9 mouse cellular contexts compared by ENCODE assay signal in genomic region chr15:25445361-25446154, GRCm38 (mm10). TPM values are rescaled to one million over a fixed set of nuclear protein-coding genes. Genes with fewer than 3 reads are reported as not detected.
DNase-seq lines count a peak whose midpoint lies in the region; ATAC-seq and TF ChIP-seq lines count a peak whose summit lies in the region.
"Had no signal": no experiment of that assay in that cellular context is flagged by ENCODE, and none has a peak within 500 bp of the region (broad histone marks: within the 10 kb centered on the region; RNA-seq: fewer than 3 reads in every experiment).

No protein-coding gene starts in this region.

- no peaks in the 10 kb centered on the region for H3K36me3 ChIP-seq in heart, embryonic 14.5 days (ENCODE audit: control insufficient read depth, insufficient read depth, low read length)
- H3K36me3 ChIP-seq in heart, adult 2 months (ENCODE audit: control insufficient read depth, insufficient read depth, low read length): no peaks in the 10 kb centered on the region
- no peaks in the 10 kb centered on the region for H3K36me3 ChIP-seq in forebrain, embryonic 13.5 days (ENCODE audit: poor library complexity, severe bottlenecking)
- H3K36me3 ChIP-seq in kidney, postnatal 0 days (ENCODE audit: insufficient read depth, low read length): no peaks in the 10 kb centered on the region
- H3K36me3 ChIP-seq in neural tube, embryonic 11.5 days (ENCODE audit: control insufficient read depth, insufficient read depth, low read length): no peaks in the 10 kb centered on the region

- 0 out of 2 replicates have a peak, but pooled peaks cover 10% of the 10 kb centered on the region for H3K27me3 ChIP-seq in heart, embryonic 14.5 days (ENCODE audit: control insufficient read depth, insufficient read depth, low read length)
- H3K27me3 ChIP-seq in heart, adult 2 months (ENCODE audit: control insufficient read depth, insufficient read depth, low read length): no peaks in the 10 kb centered on the region
- peaks cover 44% of the 10 kb centered on the region for H3K27me3 ChIP-seq in forebrain, embryonic 13.5 days
- H3K27me3 ChIP-seq in kidney, postnatal 0 days (ENCODE audit: insufficient read depth, low read length): no peaks in the 10 kb centered on the region
- H3K27me3 ChIP-seq in neural tube, embryonic 11.5 days (ENCODE audit: control insufficient read depth, insufficient read depth, low read length): no peaks in the 10 kb centered on the region
- H3K27me3 ChIP-seq: CH12.LX had no signal

- TF ChIP-seq EP300 in heart, adult 2 months (IDR thresholded peaks at IDR 0.05; ENCODE audit: insufficient read depth, low read depth, low read length): no peak

- H3K9ac ChIP-seq in heart, embryonic 14.5 days (ENCODE audit: low read length): no peak overlapping the region
- H3K9ac ChIP-seq in heart, adult 2 months (ENCODE audit: low read depth, low read length): no peak overlapping the region
- H3K9ac ChIP-seq in forebrain, embryonic 13.5 days: no peak overlapping the region
- peak overlapping the region; percentile 5; the same call in 1 of the 2 replicates for H3K9ac ChIP-seq in kidney, postnatal 0 days (ENCODE audit: low read depth, low read length)
- no peak overlapping the region for H3K9ac ChIP-seq in neural tube, embryonic 11.5 days (ENCODE audit: low read length)

- H3K27ac ChIP-seq in heart, embryonic 14.5 days (replicated peaks in 1 of 2; ENCODE audit: control insufficient read depth in 1 of 2, insufficient read depth in 1 of 2, low read depth in 2 of 2, low read length in 2 of 2): no peak overlapping the region
- H3K27ac ChIP-seq in heart, adult 2 months: no peak overlapping the region
- no peak overlapping the region for H3K27ac ChIP-seq in forebrain, embryonic 13.5 days
- H3K27ac ChIP-seq in kidney, postnatal 0 days: no peak overlapping the region; the same call in 1 of the 2 replicates
- H3K27ac ChIP-seq in neural tube, embryonic 11.5 days (ENCODE audit: low read depth, low read length): no peak overlapping the region

- DNase-seq in heart, adult 2 months: no peak
- peak; percentile 72 for DNase-seq in kidney, postnatal 0 days (ENCODE audit: low spot score)
- peak; percentile 37 for DNase-seq in neural tube, embryonic 11.5 days (ENCODE audit: low spot score)
- DNase-seq in layer of hippocampus, postnatal 14 days (ENCODE audit: low spot score in 2 of 2): no peak
- no peak for DNase-seq in layer of hippocampus, adult 8-10 months (ENCODE audit: low spot score in 2 of 2)
- no peak for DNase-seq in gastrocnemius, postnatal 36 days

- H3K79me2 ChIP-seq in heart, adult 2 months (replicated peaks; ENCODE audit: control insufficient read depth, insufficient read depth, low read length): no peaks in the 10 kb centered on the region

- peak overlapping the region; percentile 60 for H3K4me2 ChIP-seq in heart, embryonic 14.5 days (ENCODE audit: low read length)
- peak overlapping the region; percentile 44 for H3K4me2 ChIP-seq in forebrain, embryonic 13.5 days
- peak overlapping the region; percentile 48 for H3K4me2 ChIP-seq in kidney, postnatal 0 days (ENCODE audit: low read length)
- peak overlapping the region; percentile 2 for H3K4me2 ChIP-seq in neural tube, embryonic 11.5 days (ENCODE audit: low read depth)

- peak overlapping the region in 1 of 2 experiments; percentile 18; a peak in 2 of 4 replicates for H3K4me3 ChIP-seq in heart, embryonic 14.5 days (ENCODE audit: control insufficient read depth in 1 of 2, insufficient read depth in 1 of 2, low read depth in 1 of 2, low read length in 2 of 2)
- no peak overlapping the region for H3K4me3 ChIP-seq in heart, adult 2 months
- no peak overlapping the region for H3K4me3 ChIP-seq in forebrain, embryonic 13.5 days
- no peak overlapping the region for H3K4me3 ChIP-seq in kidney, postnatal 0 days (replicated peaks; ENCODE audit: low read depth, low read length)
- no peak overlapping the region for H3K4me3 ChIP-seq in neural tube, embryonic 11.5 days (ENCODE audit: low read depth, low read length)

- H3K9me3 ChIP-seq in heart, embryonic 14.5 days (ENCODE audit: control insufficient read depth, low read length): no peaks in the 10 kb centered on the region
- no peaks in the 10 kb centered on the region for H3K9me3 ChIP-seq in forebrain, embryonic 13.5 days (replicated peaks)
- no peaks in the 10 kb centered on the region for H3K9me3 ChIP-seq in kidney, postnatal 0 days (replicated peaks; ENCODE audit: low read length)
- no peaks in the 10 kb centered on the region for H3K9me3 ChIP-seq in neural tube, embryonic 11.5 days (ENCODE audit: control insufficient read depth, low read length)

- intact Hi-C loops in heart, adult 2 months (cut with DNase I): no loop called here
- intact Hi-C loops in gastrocnemius, postnatal 36 days (cut with DNase I): no loop called here

- H3K4me1 ChIP-seq in heart, embryonic 14.5 days (ENCODE audit: control insufficient read depth in 2 of 2, insufficient read depth in 2 of 2, low read length in 2 of 2): peaks cover 3 to 5% of the 10 kb centered on the region in 2 experiments; a peak in 2 of 4 replicates
- H3K4me1 ChIP-seq in heart, adult 2 months (ENCODE audit: control insufficient read depth, insufficient read depth, low read length): peaks cover 2% of the 10 kb centered on the region
- peaks cover 7% of the 10 kb centered on the region; the same call in 1 of the 2 replicates for H3K4me1 ChIP-seq in forebrain, embryonic 13.5 days
- peaks cover 16% of the 10 kb centered on the region for H3K4me1 ChIP-seq in kidney, postnatal 0 days (replicated peaks; ENCODE audit: insufficient read depth, low read length)
- H3K4me1 ChIP-seq in neural tube, embryonic 11.5 days (ENCODE audit: control insufficient read depth, insufficient read depth, low read length): no peaks in the 10 kb centered on the region

- TF ChIP-seq CTCF in heart, adult 2 months (IDR thresholded peaks at IDR 0.05): no peak
- TF ChIP-seq CTCF in kidney, postnatal 0 days (IDR thresholded peaks at IDR 0.05; ENCODE audit: low read depth): no peak

- WGBS in heart, embryonic 14.5 days: 7% methylated on average over 17 of the region's 17 CpGs
- 25% methylated on average over 17 of the region's 17 CpGs for WGBS in heart, adult 2 months
- 7% methylated on average over 17 of the region's 17 CpGs for WGBS in forebrain, embryonic 13.5 days
- WGBS in kidney, postnatal 0 days: 12% methylated on average over 16 of the region's 17 CpGs
- WGBS in neural tube, embryonic 11.5 days: 13% methylated on average over 17 of the region's 17 CpGs

- TF ChIP-seq POLR2A in heart, adult 2 months (IDR thresholded peaks at IDR 0.05; ENCODE audit: insufficient read depth, low read depth, low read length): no peak

- ATAC-seq in heart, embryonic 14.5 days (ENCODE audit: insufficient number of reproducible peaks, insufficient read depth, low FRiP score, low read depth): no peak
- ATAC-seq in forebrain, embryonic 13.5 days: no peak; the same call in 1 of the 2 replicates
- peak; percentile 51; the same call in 1 of the 2 replicates for ATAC-seq in kidney, postnatal 0 days (replicated peaks; ENCODE audit: low FRiP score, low read depth)
- ATAC-seq in neural tube, embryonic 11.5 days (ENCODE audit: insufficient read depth, low FRiP score, low TSS enrichment): no peak

RNA-seq across cellular contexts. Expression of gene Basp1, which starts 32.0 kb away (rescaled TPM):
- polyA plus RNA-seq in heart, embryonic 14.5 days (2014; fragmentation: Nextera tagmentation; extraction: Ambion mirVana): 6.5 and 9.4 TPM in 2 replicates
- 1 to 10 TPM; 1.9 to 2.4 TPM for total RNA-seq in heart, adult 2 months (2021)
- 1.5 and 1.8 TPM in 2 replicates for polyA plus RNA-seq in heart, adult 2 months (2012; rRNA removed)
- polyA plus RNA-seq in forebrain, embryonic 13.5 days (2015; fragmentation: Nextera tagmentation; extraction: Ambion mirVana): 154 and 164 TPM in 2 replicates
- 24.6 and 31.7 TPM in 2 replicates for polyA plus RNA-seq in kidney, postnatal 0 days (2015; fragmentation: Nextera tagmentation; extraction: Ambion mirVana)
- polyA plus RNA-seq in neural tube, embryonic 11.5 days (2014; fragmentation: Nextera tagmentation; extraction: Ambion mirVana): 201 and 207 TPM in 2 replicates
- 1,000 to 10,000 TPM in 1 of 2 experiments, 100 to 1,000 TPM in 1; 941 to 1,006 TPM for total RNA-seq in layer of hippocampus, postnatal 14 days (2021)
- total RNA-seq in layer of hippocampus, adult 8-10 months (2022): 100 to 1,000 TPM; 476 to 520 (median 494) TPM
- 1 to 10 TPM; 2.2 to 2.3 TPM for total RNA-seq in gastrocnemius, postnatal 36 days (2021)

Comparison
In these comparisons a context has a peak if more than half of its experiments do, and no peak if none do; other contexts are left out.
1. H3K4me2 ChIP-seq: peak in every context shown above with its lines; median percentile 60 in heart, embryonic 14.5 days; 48 in kidney, postnatal 0 days; 44 in forebrain, embryonic 13.5 days; 2 in neural tube, embryonic 11.5 days.
2. DNase-seq: peak in kidney, postnatal 0 days (single experiment) and neural tube, embryonic 11.5 days (single experiment); none in heart, adult 2 months (0 of 2), layer of hippocampus, postnatal 14 days (0 of 2), layer of hippocampus, adult 8-10 months (0 of 2) and gastrocnemius, postnatal 36 days (0 of 2).